Mouse (Mus musculus): ENCODE results near the gene Cryba1. TPM values are rescaled to one million over a fixed set of nuclear protein-coding genes. Genes with fewer than 3 reads are reported as not detected.

The Cryba1 gene
- polyA plus RNA-seq (2016; fragmentation: Nextera tagmentation; extraction: Ambion mirVana): 67.0 and 159 TPM in 2 replicates

- Histone ChIP-seq H3K4me2 (replicated peaks) (no peak within 1 kb of the TSS), H3K36me3 (no peaks in the 10 kb centered on the region), H3K9me3 (no peaks in the 10 kb centered on the region), H3K4me3 (no peak within 1 kb of the TSS), H3K9ac (no peak within 1 kb of the TSS), H3K27me3 (no peaks in the 10 kb centered on the region), H3K4me1 (no peaks in the 10 kb centered on the region), H3K27ac (no peak within 1 kb of the TSS)
- ATAC-seq (ENCODE audit: insufficient number of reproducible peaks, insufficient read depth, low FRiP score, low TSS enrichment): no peak
- 52% methylated on average over 7 of the region's 7 CpGs for WGBS
Observed at GRCm38 (mm10) chr11:77725183-77725582, at the start of gene Cryba1. Gene Cryba1 (minus strand): TSS chr11:77725283.

- Histone ChIP-seq H3K9ac (no peak overlapping the region), H3K4me1 (peaks cover 6% of the 10 kb centered on the region; the same call in 1 of the 2 replicates), H3K4me3 (no peak overlapping the region), H3K4me2 (replicated peaks) (no peak overlapping the region), H3K36me3 (0 out of 2 replicates have a peak, but pooled peaks cover under 1% of the 10 kb centered on the region), H3K27ac (no peak overlapping the region), H3K9me3 (no peaks in the 10 kb centered on the region), H3K27me3 (no peaks in the 10 kb centered on the region)
- no peak for ATAC-seq (ENCODE audit: insufficient number of reproducible peaks, insufficient read depth, low FRiP score, low TSS enrichment)
- 62% methylated on average over 8 of the region's 8 CpGs for WGBS
Observed at GRCm38 (mm10) chr11:77771879-77772713, 47.0 kb upstream of the Cryba1 start.

GRCm38 (mm10) chr11:77770346-77770745 is 45.3 kb upstream of the Cryba1 start:
- Histone ChIP-seq H3K9ac (no peak overlapping the region), H3K27me3 (no peaks in the 10 kb centered on the region), H3K4me3 (no peak overlapping the region), H3K27ac (no peak overlapping the region), H3K36me3 (no peaks in the 10 kb centered on the region), H3K4me1 (peaks cover 21% of the 10 kb centered on the region), H3K9me3 (no peaks in the 10 kb centered on the region), H3K4me2 (replicated peaks) (no peak overlapping the region)
- 84% methylated on average over 8 of the region's 8 CpGs for WGBS
- no peak for ATAC-seq (ENCODE audit: insufficient number of reproducible peaks, insufficient read depth, low FRiP score, low TSS enrichment)

GRCm38 (mm10) chr11:77769496-77769895 is 44.4 kb upstream of the Cryba1 start:
- Histone ChIP-seq H3K4me2 (replicated peaks) (no peak overlapping the region), H3K9ac (no peak overlapping the region), H3K9me3 (no peaks in the 10 kb centered on the region), H3K27ac (no peak overlapping the region), H3K27me3 (no peaks in the 10 kb centered on the region), H3K36me3 (no peaks in the 10 kb centered on the region), H3K4me1 (peaks cover 29% of the 10 kb centered on the region), H3K4me3 (no peak overlapping the region)
- no peak for ATAC-seq (ENCODE audit: insufficient number of reproducible peaks, insufficient read depth, low FRiP score, low TSS enrichment)
- 85% methylated on average over 4 of the region's 4 CpGs for WGBS

- H3K9me3 ChIP-seq: no peaks in the 10 kb centered on the region
- ATAC-seq (ENCODE audit: insufficient number of reproducible peaks, insufficient read depth, low FRiP score, low TSS enrichment): 0 out of 2 replicates have a peak, but pooled peaks have one; percentile 38
- H3K4me2 ChIP-seq (replicated peaks): peak overlapping the region; percentile 61
- peak overlapping the region; percentile 18 for H3K27ac ChIP-seq
- peaks cover 34% of the 10 kb centered on the region for H3K4me1 ChIP-seq
- H3K27me3 ChIP-seq: no peaks in the 10 kb centered on the region
- peak overlapping the region; percentile 55 for H3K9ac ChIP-seq
- no peaks in the 10 kb centered on the region for H3K36me3 ChIP-seq
- WGBS: 2% methylated on average over 34 of the region's 35 CpGs
- H3K4me3 ChIP-seq: peak overlapping the region; percentile 27
Observed at GRCm38 (mm10) chr11:77766351-77767001, 41.4 kb upstream of the Cryba1 start.

- no peak overlapping the region for H3K4me3 ChIP-seq
- no peak for ATAC-seq (ENCODE audit: insufficient number of reproducible peaks, insufficient read depth, low FRiP score, low TSS enrichment)
- peaks cover 34% of the 10 kb centered on the region for H3K4me1 ChIP-seq
- no peak overlapping the region for H3K9ac ChIP-seq
- no peak overlapping the region for H3K4me2 ChIP-seq (replicated peaks)
- peak overlapping the region; percentile 14; the same call in 1 of the 2 replicates for H3K27ac ChIP-seq
- no peaks in the 10 kb centered on the region for H3K9me3 ChIP-seq
- no peaks in the 10 kb centered on the region for H3K36me3 ChIP-seq
- 32% methylated on average over 4 of the region's 4 CpGs for WGBS
- H3K27me3 ChIP-seq: no peaks in the 10 kb centered on the region
Observed at GRCm38 (mm10) chr11:77765459-77765777, 40.3 kb upstream of the Cryba1 start.

GRCm38 (mm10) chr11:77764694-77765458 is 39.8 kb upstream of the Cryba1 start:
- H3K4me3 ChIP-seq: 0 out of 2 replicates have a peak overlapping the region, but pooled peaks have one; percentile 93
- H3K36me3 ChIP-seq: no peaks in the 10 kb centered on the region
- H3K4me2 ChIP-seq (replicated peaks): peak overlapping the region; percentile 94
- peak overlapping the region; percentile 14; the same call in 1 of the 2 replicates for H3K27ac ChIP-seq
- no peaks in the 10 kb centered on the region for H3K27me3 ChIP-seq
- no peak overlapping the region for H3K9ac ChIP-seq
- no peak for ATAC-seq (ENCODE audit: insufficient number of reproducible peaks, insufficient read depth, low FRiP score, low TSS enrichment)
- H3K4me1 ChIP-seq: peaks cover 34% of the 10 kb centered on the region
- 47% methylated on average over 9 of the region's 9 CpGs for WGBS
- no peaks in the 10 kb centered on the region for H3K9me3 ChIP-seq

GRCm38 (mm10) chr11:77763673-77764340 is 38.7 kb upstream of the Cryba1 start:
- Histone ChIP-seq H3K27me3 (no peaks in the 10 kb centered on the region), H3K36me3 (no peaks in the 10 kb centered on the region), H3K4me3 (peak overlapping the region; percentile 93), H3K4me1 (peaks cover 34% of the 10 kb centered on the region), H3K9ac (peak overlapping the region; percentile 96), H3K27ac (peak overlapping the region; percentile 87), H3K4me2 (replicated peaks) (peak overlapping the region; percentile 94), H3K9me3 (no peaks in the 10 kb centered on the region)
- peak; percentile 71 for ATAC-seq (ENCODE audit: insufficient number of reproducible peaks, insufficient read depth, low FRiP score, low TSS enrichment)
- 4% methylated on average over 26 of the region's 26 CpGs for WGBS

- peak; percentile 76 for ATAC-seq (ENCODE audit: insufficient number of reproducible peaks, insufficient read depth, low FRiP score, low TSS enrichment)
- peak within 1 kb of the TSS; percentile 87 for H3K27ac ChIP-seq
- H3K4me1 ChIP-seq: peaks cover 34% of the 10 kb centered on the region
- H3K27me3 ChIP-seq: no peaks in the 10 kb centered on the region
- H3K9me3 ChIP-seq: no peaks in the 10 kb centered on the region
- peak within 1 kb of the TSS; percentile 94 for H3K4me2 ChIP-seq (replicated peaks)
- H3K4me3 ChIP-seq: peak within 1 kb of the TSS; percentile 93
- peak within 1 kb of the TSS; percentile 96 for H3K9ac ChIP-seq
- no peaks in the 10 kb centered on the region for H3K36me3 ChIP-seq
- WGBS: 1% methylated on average over 64 of the region's 79 CpGs
Observed at GRCm38 (mm10) chr11:77762783-77763672, 37.9 kb upstream of the Cryba1 start, which contains the start of gene Myo18a. Gene Myo18a (plus strand): TSS chr11:77763246.

- no peak overlapping the region for H3K27ac ChIP-seq
- no peaks in the 10 kb centered on the region for H3K9me3 ChIP-seq
- ATAC-seq (ENCODE audit: insufficient number of reproducible peaks, insufficient read depth, low FRiP score, low TSS enrichment): no peak
- H3K4me1 ChIP-seq: peaks cover 15% of the 10 kb centered on the region
- no peak overlapping the region for H3K9ac ChIP-seq
- WGBS: 82% methylated on average over 4 of the region's 4 CpGs
- H3K27me3 ChIP-seq: no peaks in the 10 kb centered on the region
- no peak overlapping the region for H3K4me3 ChIP-seq
- no peak overlapping the region for H3K4me2 ChIP-seq (replicated peaks)
- H3K36me3 ChIP-seq: no peaks in the 10 kb centered on the region
Observed at GRCm38 (mm10) chr11:77760031-77760430, 34.9 kb upstream of the Cryba1 start.
